Comparison of ENCODE assay signal across 8 mouse cellular contexts in the genomic region with DNA sequence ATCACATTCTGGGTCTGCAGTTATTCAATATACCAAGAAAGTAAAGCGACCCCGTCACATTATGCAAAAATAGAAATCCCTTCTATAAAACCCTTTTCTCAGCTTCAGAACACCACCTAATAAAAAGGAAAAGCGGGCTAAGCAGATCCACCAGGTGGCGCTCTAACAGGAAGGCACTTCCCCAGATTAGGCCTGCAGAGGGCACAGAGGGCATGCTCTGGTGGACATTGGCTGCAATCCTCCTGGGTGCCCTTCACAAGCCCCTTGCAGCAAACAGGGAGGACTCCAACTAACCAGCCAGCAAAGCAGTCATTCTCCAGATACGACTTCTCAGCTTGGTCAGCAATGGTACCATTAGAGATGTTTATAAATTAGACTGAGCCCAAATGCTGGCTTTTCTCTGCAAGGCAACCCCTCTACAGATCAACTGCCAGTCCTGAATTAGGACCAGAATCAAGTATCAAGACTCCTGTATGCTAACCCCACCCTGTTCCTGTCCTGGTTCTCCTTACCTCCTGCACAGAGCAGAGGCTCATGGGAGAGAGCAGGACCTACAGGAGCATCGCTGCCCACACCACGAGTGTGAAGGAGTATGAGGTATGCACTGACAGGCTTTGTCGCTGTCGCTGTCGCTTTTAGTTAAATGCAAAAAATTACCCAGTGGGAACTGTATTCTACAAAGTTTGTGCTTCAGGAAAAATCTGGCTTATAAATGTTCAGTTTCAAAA. TPM values are rescaled to one million over a fixed set of nuclear protein-coding genes. Genes with fewer than 3 reads are reported as not detected.
DNase-seq lines count a peak whose midpoint lies in the region; ATAC-seq lines count a peak whose summit lies in the region.
"Had no signal": no experiment of that assay in that cellular context is flagged by ENCODE, and none has a peak within 500 bp of the region (broad histone marks: within the 10 kb centered on the region; RNA-seq: fewer than 3 reads in every experiment).

No protein-coding gene starts in this region.

- H3K36me3 ChIP-seq in forebrain, embryonic 16.5 days (ENCODE audit: control insufficient read depth, insufficient read depth) = peaks cover 4% of the 10 kb centered on the region; the same call in 1 of the 2 replicates

- no peaks in the 10 kb centered on the region for H3K27me3 ChIP-seq in forebrain, embryonic 16.5 days (replicated peaks; ENCODE audit: control insufficient read depth, insufficient read depth, low read length)
- H3K27me3 ChIP-seq: neural tube, embryonic 13.5 days had no signal

- H3K4me1 ChIP-seq in forebrain, embryonic 16.5 days (replicated peaks; ENCODE audit: control insufficient read depth, insufficient read depth, low read length) = no peaks in the 10 kb centered on the region
- H3K4me1 ChIP-seq: neural tube, embryonic 13.5 days had no signal

- ATAC-seq in forebrain, embryonic 16.5 days = peak; percentile 28; the same call in 1 of the 2 replicates
- peak; percentile 97 for ATAC-seq in megakaryocyte-erythroid progenitor cell, adult 5-6 weeks (replicated peaks; ENCODE audit: low FRiP score, low TSS enrichment, poor library complexity, severe bottlenecking)

- H3K4me3 ChIP-seq in forebrain, embryonic 16.5 days (replicated peaks; ENCODE audit: low read length) = no peak overlapping the region
- H3K4me3 ChIP-seq: neural tube, embryonic 13.5 days had no signal

- intact Hi-C loops in heart, postnatal 36 days (cut with DNase I) = loop anchor here (1.0 kb wide), 2 partner anchors 184 to 226 kb away; no protein-coding TSS in a partner anchor

- WGBS in forebrain, embryonic 16.5 days = 59% methylated on average over 10 of the region's 10 CpGs

- no peak overlapping the region for H3K9ac ChIP-seq in forebrain, embryonic 16.5 days (replicated peaks; ENCODE audit: low read depth, low read length)
- H3K9ac ChIP-seq: neural tube, embryonic 13.5 days had no signal

- no peak overlapping the region for H3K27ac ChIP-seq in forebrain, embryonic 16.5 days (ENCODE audit: low read length)
- H3K27ac ChIP-seq: neural tube, embryonic 13.5 days had no signal

- DNase-seq in NIH3T3 (ENCODE audit: low read depth) = peak; percentile 76
- peak; percentile 78 for DNase-seq in c-Kit-positive CD71-negative TER-119-negative erythroid progenitor cells, embryonic 14.5 days (ENCODE audit: low read depth)
- DNase-seq in heart, postnatal 36 days = peak; percentile 79 to 83
- DNase-seq in layer of hippocampus, postnatal 10 days (ENCODE audit: low spot score in 2 of 2) = peak; percentile 78 to 79
- peak; percentile 57 to 79 for DNase-seq in spleen, adult 18-20 months

- no peak overlapping the region for H3K4me2 ChIP-seq in forebrain, embryonic 16.5 days (ENCODE audit: low read length)
- H3K4me2 ChIP-seq: neural tube, embryonic 13.5 days had no signal

- no peaks in the 10 kb centered on the region for H3K9me3 ChIP-seq in forebrain, embryonic 16.5 days (ENCODE audit: control insufficient read depth, low read length)
- H3K9me3 ChIP-seq: neural tube, embryonic 13.5 days had no signal

RNA-seq across cellular contexts. Expression of gene Esd, which starts 32.3 kb away (rescaled TPM):
- 251 and 261 TPM in 2 replicates for polyA plus RNA-seq in forebrain, embryonic 16.5 days (2015; fragmentation: Nextera tagmentation; extraction: Ambion mirVana)
- total RNA-seq in heart, postnatal 36 days (2021) = 100 to 1,000 TPM; 130 to 132 TPM
- 10 to 100 TPM; 83.8 to 84.3 TPM for total RNA-seq in layer of hippocampus, postnatal 10 days (2021)
- total RNA-seq in megakaryocyte-erythroid progenitor cell, adult 5-6 weeks (2014; fragmentation: Nextera tagmentation) = 143 and 153 TPM in 2 replicates
- 255 and 340 TPM in 2 replicates for total RNA-seq in megakaryocyte-erythroid progenitor cell, adult 5-6 weeks (2017)
